In the genomic region with DNA sequence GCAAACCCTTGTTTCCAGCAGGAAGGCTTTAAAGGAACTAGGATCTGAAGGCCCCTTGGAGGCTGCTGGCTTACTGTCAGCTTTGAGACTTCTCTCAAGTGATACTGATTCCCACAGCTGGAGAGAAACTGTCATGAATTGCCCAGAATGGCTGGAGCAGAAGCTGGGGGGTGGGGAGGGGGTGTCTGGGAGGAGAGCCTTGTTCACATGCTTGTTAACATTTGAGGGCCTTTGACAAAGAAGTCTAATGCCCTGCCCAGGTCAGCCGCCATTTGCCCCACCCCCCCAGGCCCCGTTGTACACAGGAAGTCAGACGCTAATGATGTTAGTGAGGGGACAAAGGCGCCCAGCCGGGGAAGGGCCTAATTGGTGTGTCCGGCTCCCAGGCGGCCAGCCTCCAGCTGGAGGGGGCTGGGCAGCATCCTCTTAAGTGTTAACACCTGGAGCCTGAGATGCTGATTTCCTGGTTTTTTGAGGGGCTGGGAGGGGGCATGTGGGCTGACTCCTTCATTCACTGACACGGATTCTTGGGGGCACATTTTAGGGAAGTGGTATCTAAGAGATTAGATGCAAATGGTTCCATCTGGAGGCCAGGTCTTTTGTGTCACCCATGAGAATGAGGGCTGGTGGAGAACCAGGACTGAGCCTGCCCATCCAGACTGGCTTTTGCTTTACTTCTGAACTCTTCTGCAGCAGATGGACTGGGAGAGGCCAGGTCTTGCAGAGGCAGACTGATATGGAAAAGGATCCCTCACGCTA, we compare ENCODE assay signal across 9 mouse cellular contexts. TPM values are rescaled to one million over a fixed set of nuclear protein-coding genes. Genes with fewer than 3 reads are reported as not detected.
DNase-seq lines count a peak whose midpoint lies in the region; ATAC-seq and TF ChIP-seq lines count a peak whose summit lies in the region.
"Had no signal": no experiment of that assay in that cellular context is flagged by ENCODE, and none has a peak within 500 bp of the region (broad histone marks: within the 10 kb centered on the region; RNA-seq: fewer than 3 reads in every experiment).

No protein-coding gene starts in this region.

- WGBS in lung, embryonic 14.5 days = 16% methylated on average over 9 of the region's 9 CpGs
- WGBS in lung, adult 2 months = 29% methylated on average over 9 of the region's 9 CpGs
- 22% methylated on average over 9 of the region's 9 CpGs for WGBS in heart, embryonic 13.5 days
- WGBS in limb, embryonic 15.5 days = 13% methylated on average over 9 of the region's 9 CpGs

- H3K9me3 ChIP-seq in lung, embryonic 14.5 days (ENCODE audit: low read depth, low read length) = no peaks in the 10 kb centered on the region
- H3K9me3 ChIP-seq in heart, embryonic 13.5 days = no peaks in the 10 kb centered on the region
- H3K9me3 ChIP-seq in limb, embryonic 15.5 days = no peaks in the 10 kb centered on the region

- peak overlapping the region; percentile 69 for H3K27ac ChIP-seq in lung, embryonic 14.5 days (ENCODE audit: low read depth)
- H3K27ac ChIP-seq in heart, embryonic 13.5 days (replicated peaks) = peak overlapping the region; percentile 58
- H3K27ac ChIP-seq in limb, embryonic 15.5 days = peak overlapping the region; percentile 80

- no peak overlapping the region for H3K4me2 ChIP-seq in lung, embryonic 14.5 days
- H3K4me2 ChIP-seq in heart, embryonic 13.5 days = peak overlapping the region; percentile 35
- H3K4me2 ChIP-seq in limb, embryonic 15.5 days = no peak overlapping the region

- peak; percentile 77 for DNase-seq in lung, embryonic 14.5 days
- no peak for DNase-seq in lung, adult 2 months
- DNase-seq in retina, embryonic 14.5 days (ENCODE audit: low spot score) = peak; percentile 81
- no peak for DNase-seq in frontal cortex, postnatal 14 days (ENCODE audit: low spot score in 2 of 2)
- no peak for DNase-seq in cerebellum, adult 18-20 months
- DNase-seq in spleen, adult 18-20 months = no peak

- H3K4me1 ChIP-seq in lung, embryonic 14.5 days (ENCODE audit: insufficient read depth) = peaks cover 24% of the 10 kb centered on the region
- peaks cover 32% of the 10 kb centered on the region for H3K4me1 ChIP-seq in lung, adult 2 months (ENCODE audit: control insufficient read depth, insufficient read depth, low read length)
- peaks cover 54% of the 10 kb centered on the region for H3K4me1 ChIP-seq in heart, embryonic 13.5 days
- H3K4me1 ChIP-seq in limb, embryonic 15.5 days = peaks cover 58% of the 10 kb centered on the region

- ATAC-seq in lung, embryonic 14.5 days (ENCODE audit: insufficient read depth) = peak; percentile 70
- ATAC-seq in heart, embryonic 13.5 days (ENCODE audit: extremely low read depth, insufficient number of reproducible peaks, low FRiP score, low TSS enrichment) = no peak
- no peak for ATAC-seq in limb, embryonic 15.5 days (ENCODE audit: insufficient number of reproducible peaks, low FRiP score, low TSS enrichment, low read depth)
- ATAC-seq: Patski had no signal

- TF ChIP-seq POLR2A in lung, adult 2 months (IDR thresholded peaks at IDR 0.05; ENCODE audit: borderline replicate concordance, extremely low read depth, low read depth, low read length) = no peak

- H3K27me3 ChIP-seq in lung, embryonic 14.5 days (ENCODE audit: insufficient read depth, low read length) = no peaks in the 10 kb centered on the region
- H3K27me3 ChIP-seq in heart, embryonic 13.5 days (replicated peaks) = no peaks in the 10 kb centered on the region
- no peaks in the 10 kb centered on the region for H3K27me3 ChIP-seq in limb, embryonic 15.5 days
- H3K27me3 ChIP-seq: Patski had no signal

- H3K36me3 ChIP-seq in lung, embryonic 14.5 days (ENCODE audit: insufficient read depth) = no peaks in the 10 kb centered on the region
- no peaks in the 10 kb centered on the region for H3K36me3 ChIP-seq in heart, embryonic 13.5 days
- no peaks in the 10 kb centered on the region for H3K36me3 ChIP-seq in limb, embryonic 15.5 days

- no peak overlapping the region for H3K4me3 ChIP-seq in lung, embryonic 14.5 days (ENCODE audit: low read depth, low read length)
- H3K4me3 ChIP-seq in lung, adult 2 months (replicated peaks; ENCODE audit: extremely low read depth, low read depth, low read length) = no peak overlapping the region
- H3K4me3 ChIP-seq in heart, embryonic 13.5 days = no peak overlapping the region
- no peak overlapping the region for H3K4me3 ChIP-seq in limb, embryonic 15.5 days

- H3K9ac ChIP-seq in lung, embryonic 14.5 days = peak overlapping the region; percentile 17; the same call in 1 of the 2 replicates
- H3K9ac ChIP-seq in heart, embryonic 13.5 days = peak overlapping the region; percentile 40; the same call in 1 of the 2 replicates
- H3K9ac ChIP-seq in limb, embryonic 15.5 days = no peak overlapping the region

- TF ChIP-seq CTCF in lung, embryonic 14.5 days (IDR thresholded peaks at IDR 0.05; ENCODE audit: low read depth) = no peak
- no peak for TF ChIP-seq CTCF in lung, adult 2 months (IDR thresholded peaks at IDR 0.05; ENCODE audit: insufficient read depth, low read length)

RNA-seq across cellular contexts. Expression of a gene that starts 27.6 kb away (rescaled TPM):
- 2.7 and 3.9 TPM in 2 replicates for polyA plus RNA-seq in lung, embryonic 14.5 days (2014; fragmentation: Nextera tagmentation; extraction: Ambion mirVana)
- polyA plus RNA-seq in lung, adult 2 months (2012; rRNA removed) = 9.4 and 11.3 TPM in 2 replicates
- 1.3 and 1.5 TPM in 2 replicates for polyA plus RNA-seq in heart, embryonic 13.5 days (2015; fragmentation: Nextera tagmentation; extraction: Ambion mirVana)
- 4.7 and 5.7 TPM in 2 replicates for polyA plus RNA-seq in limb, embryonic 15.5 days (2015; fragmentation: Nextera tagmentation; extraction: Ambion mirVana)

RNA-seq across cellular contexts. Expression of a gene that starts 48.3 kb away (rescaled TPM):
- 8.0 and 9.0 TPM in 2 replicates for polyA plus RNA-seq in lung, embryonic 14.5 days (2014; fragmentation: Nextera tagmentation; extraction: Ambion mirVana)
- 36.6 and 48.5 TPM in 2 replicates for polyA plus RNA-seq in lung, adult 2 months (2012; rRNA removed)
- polyA plus RNA-seq in heart, embryonic 13.5 days (2015; fragmentation: Nextera tagmentation; extraction: Ambion mirVana) = 13.2 and 13.3 TPM in 2 replicates
- 19.7 and 19.9 TPM in 2 replicates for polyA plus RNA-seq in limb, embryonic 15.5 days (2015; fragmentation: Nextera tagmentation; extraction: Ambion mirVana)

Comparison
In these comparisons a context has a peak if more than half of its experiments do, and no peak if none do; other contexts are left out.
1. DNase-seq: peak in lung, embryonic 14.5 days (single experiment) and retina, embryonic 14.5 days (single experiment); none in lung, adult 2 months (single experiment), frontal cortex, postnatal 14 days (0 of 2), cerebellum, adult 18-20 months (0 of 2) and spleen, adult 18-20 months (0 of 2).
2. Peak in every context shown above with its lines, with median percentiles within 50 percentile points of each other: H3K27ac ChIP-seq.